Mouse (Mus musculus): ENCODE measurements around the gene Fastkd2.

The Fastkd2 gene

DNA sequence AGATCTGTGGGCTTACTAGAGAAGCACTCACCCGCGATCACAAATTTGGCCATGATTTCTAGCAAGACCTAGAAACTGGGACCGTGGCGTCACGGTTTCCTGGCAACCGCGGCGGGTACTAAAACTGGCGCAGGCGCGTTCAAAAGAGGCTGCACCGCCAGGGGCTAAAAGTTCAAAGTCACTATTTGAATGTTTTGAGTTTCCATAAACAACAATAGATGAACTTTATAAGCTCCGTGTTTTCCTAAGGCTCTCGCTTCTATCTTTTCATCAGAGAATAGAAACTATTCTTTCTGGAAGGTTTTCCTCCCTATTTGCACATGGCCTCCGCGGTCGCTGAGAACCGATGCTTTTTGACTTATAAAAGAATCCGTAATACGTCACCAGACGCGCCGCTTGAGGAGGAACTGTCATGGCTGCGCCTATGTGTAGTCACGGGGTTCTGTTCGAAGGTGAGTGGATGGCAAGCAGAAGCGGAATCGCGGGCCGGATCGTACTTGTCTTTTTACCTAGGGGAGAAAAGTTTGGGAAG, at the start of gene Fastkd2, which contains the start of gene Mdh1b:
Gene Fastkd2, plus strand, starts transcription at position 375 of the 532 bp plus-strand sequence.
Gene Mdh1b, minus strand, starts transcription at position 79 of the 532 bp plus-strand sequence.
- in situ Hi-C loops (cut with MboI; ENCODE audit: unreplicated experiment in 2 of 2) = loop anchor here (10.0 to 25.0 kb wide), 3 partner anchors 543 to 982 kb away; partner anchors contain the start of genes Ccnyl1 (in 1 of the 2), Eef1b2 (in 1 of the 2) and Ndufs1 (in 1 of the 2)

DNA sequence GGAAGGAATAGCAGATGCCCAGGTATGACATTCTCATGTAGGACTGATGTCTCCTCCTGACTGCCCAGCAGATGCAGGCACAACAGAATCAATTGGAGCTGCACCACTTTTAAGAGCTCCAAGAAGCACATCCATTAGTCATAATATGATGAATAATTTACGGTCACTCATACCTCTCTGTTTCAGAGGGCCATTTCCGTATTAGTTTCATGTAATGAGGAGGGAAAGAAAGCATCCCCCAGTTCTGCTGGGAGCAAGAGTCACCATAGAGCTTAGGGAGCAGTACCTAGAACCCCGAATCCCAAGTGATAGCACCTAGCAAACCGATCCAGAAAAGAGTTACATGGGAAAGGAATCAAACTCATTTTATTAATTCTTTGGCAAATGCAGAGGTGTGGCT, 43.6 kb upstream of the Fastkd2 start, which contains the start of gene Dytn:
Gene Dytn, minus strand, starts transcription at position 101 of the 400 bp plus-strand sequence.
- in situ Hi-C loops (cut with MboI; ENCODE audit: unreplicated experiment in 2 of 2) = no loop called here

DNA sequence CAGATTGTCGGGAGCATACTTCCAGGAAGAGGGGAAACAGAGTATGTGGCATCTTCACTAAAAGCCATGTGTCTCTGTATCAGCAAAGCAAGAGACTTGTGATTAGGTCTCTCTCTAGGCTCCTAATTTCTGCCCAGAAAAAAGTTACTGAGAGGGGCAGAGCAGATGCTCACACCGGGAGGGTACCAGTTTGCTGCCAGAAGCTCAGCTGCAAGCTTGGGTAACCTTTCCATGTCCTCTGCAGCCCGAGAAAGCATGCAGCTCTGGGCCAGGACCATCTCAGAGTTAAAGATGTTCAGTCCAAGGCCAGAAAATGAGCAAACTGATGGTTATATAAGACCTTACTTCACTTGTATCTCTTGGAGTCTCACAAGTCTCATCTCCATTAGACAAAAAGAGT, 33.6 kb upstream of the Fastkd2 start:
- in situ Hi-C loops (cut with MboI; ENCODE audit: unreplicated experiment in 2 of 2) = no loop called here

- in situ Hi-C loops (cut with MboI; ENCODE audit: unreplicated experiment in 2 of 2) = no loop called here
Measured at GRCm38 (mm10) chr1:63705733-63706132, 24.7 kb upstream of the Fastkd2 start.

DNA sequence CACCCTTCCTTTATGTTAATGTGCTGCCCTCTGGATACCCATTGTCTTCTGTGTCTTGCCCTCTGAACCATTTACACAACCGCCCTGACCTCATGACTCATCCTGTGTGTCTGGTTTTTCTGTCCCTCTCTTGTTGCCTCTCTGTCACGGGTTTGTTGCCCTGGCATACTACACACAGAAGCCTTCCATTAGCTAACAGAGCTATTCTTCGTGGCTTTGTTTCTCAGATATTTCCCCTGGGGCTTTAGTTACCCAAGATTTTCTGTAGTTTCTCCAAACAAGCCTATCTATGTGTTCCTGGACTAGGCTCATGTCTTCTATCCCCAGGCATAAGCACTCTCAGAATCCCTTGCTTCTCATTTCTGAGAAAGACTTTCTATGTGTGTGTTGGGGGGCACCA, 21.5 kb upstream of the Fastkd2 start:
- in situ Hi-C loops (cut with MboI; ENCODE audit: unreplicated experiment in 2 of 2) = no loop called here

- in situ Hi-C loops (cut with MboI; ENCODE audit: unreplicated experiment in 2 of 2) = no loop called here
Measured at GRCm38 (mm10) chr1:63720161-63720560, 10.3 kb upstream of the Fastkd2 start.

DNA sequence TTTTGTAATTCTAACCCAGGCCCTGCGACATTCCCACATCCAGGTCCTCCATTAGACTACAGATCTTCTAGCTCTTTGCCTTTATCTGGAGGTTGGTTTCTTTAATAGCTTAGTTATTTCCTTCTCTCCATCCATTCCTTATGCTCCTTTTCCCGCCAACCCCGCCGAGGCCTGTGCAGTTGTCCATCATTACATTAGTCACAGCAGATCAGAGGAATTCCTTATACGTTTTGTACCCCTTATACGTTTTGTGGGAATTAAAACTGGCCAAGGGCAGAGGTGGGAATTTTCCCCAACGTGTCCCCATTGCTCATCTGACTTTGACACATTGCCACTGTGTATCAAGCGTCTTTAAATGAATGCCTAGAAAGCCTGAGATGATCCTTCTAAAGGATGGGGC, 618 bp upstream of the Fastkd2 start:
- in situ Hi-C loops (cut with MboI; ENCODE audit: unreplicated experiment in 2 of 2) = loop anchor here (10.0 to 25.0 kb wide), 3 partner anchors 542 to 983 kb away; partner anchors contain the start of genes Ccnyl1 (in 1 of the 2), Eef1b2 (in 1 of the 2) and Ndufs1 (in 1 of the 2)

- in situ Hi-C loops (cut with MboI; ENCODE audit: unreplicated experiment in 2 of 2) = loop anchor here (25.0 kb wide), 2 partner anchors 381 to 1256 kb away; no protein-coding TSS in a partner anchor
Measured at GRCm38 (mm10) chr1:63756005-63756404, 25.6 kb downstream of the Fastkd2 start.

GRCm38 (mm10) chr1:63763212-63763694, 32.8 kb downstream of the Fastkd2 start:
- in situ Hi-C loops (cut with MboI; ENCODE audit: unreplicated experiment in 2 of 2) = loop anchor here (5.0 to 25.0 kb wide), 7 partner anchors 86 to 1249 kb away; no protein-coding TSS in a partner anchor

DNA sequence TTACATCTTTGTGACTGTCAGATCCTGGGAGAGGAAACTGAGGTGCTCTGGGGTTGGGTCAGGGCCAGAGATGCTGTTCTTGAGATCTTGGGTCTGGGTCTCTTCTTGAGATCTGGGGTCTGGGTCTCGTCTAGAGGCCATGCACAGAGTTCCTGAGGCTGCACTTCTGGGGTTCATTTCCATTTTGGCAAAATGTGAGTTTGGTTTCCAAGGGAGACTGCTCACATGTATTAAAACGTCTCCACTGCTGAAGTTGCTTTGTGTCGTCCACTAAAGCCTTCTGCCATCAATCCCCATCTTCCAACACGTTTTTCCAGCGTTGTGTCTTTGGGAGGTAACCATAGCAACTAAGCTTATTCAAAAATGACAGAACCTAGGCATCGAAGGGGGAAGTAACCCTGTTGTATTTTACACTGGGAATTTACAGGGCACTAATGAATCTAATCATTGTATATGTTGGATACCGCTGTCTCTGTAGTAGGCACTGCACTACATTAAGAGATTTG, 33.5 kb downstream of the Fastkd2 start:
- in situ Hi-C loops (cut with MboI; ENCODE audit: unreplicated experiment in 2 of 2) = loop anchor here (5.0 to 25.0 kb wide), 7 partner anchors 87 to 1248 kb away; no protein-coding TSS in a partner anchor

DNA sequence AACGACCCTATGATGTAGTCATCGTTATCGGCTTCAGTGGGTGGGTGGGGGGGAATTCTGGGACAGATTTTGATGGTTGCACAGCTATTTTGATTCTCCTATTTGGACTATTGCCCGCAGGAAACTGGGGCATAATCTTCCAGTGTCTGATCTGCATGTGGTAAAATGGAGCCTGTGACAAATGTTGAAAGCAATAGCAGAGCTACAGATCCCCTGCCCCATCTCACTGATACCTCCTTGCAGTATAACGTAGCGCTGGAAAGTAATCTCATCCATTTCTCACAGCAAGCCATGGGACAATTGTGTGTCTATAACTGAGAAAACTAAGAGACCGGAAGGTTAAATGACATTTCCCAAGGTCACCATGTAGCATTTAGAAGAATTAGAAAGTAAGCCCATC, 34.0 kb downstream of the Fastkd2 start:
- in situ Hi-C loops (cut with MboI; ENCODE audit: unreplicated experiment in 2 of 2) = loop anchor here (5.0 to 25.0 kb wide), 7 partner anchors 87 to 1248 kb away; no protein-coding TSS in a partner anchor

DNA sequence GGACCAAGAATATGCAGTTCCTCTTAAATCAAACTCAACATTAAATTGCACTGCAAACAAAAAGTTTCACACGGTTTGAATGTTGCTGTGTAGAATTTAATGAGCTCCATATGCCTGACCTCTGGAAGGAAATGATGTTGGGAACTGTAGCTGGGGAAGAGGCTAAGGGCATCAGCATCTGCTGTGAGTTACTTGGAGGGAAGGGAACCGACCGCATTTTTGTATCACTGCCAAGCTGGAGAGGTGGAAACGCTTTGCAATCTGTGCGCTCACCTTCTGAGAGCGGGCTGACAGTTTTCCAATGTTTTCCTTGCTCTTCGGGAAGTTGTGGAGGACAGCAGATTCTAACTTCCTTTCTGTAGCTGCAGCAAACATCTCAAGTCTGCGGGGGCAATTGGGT, 37.7 kb downstream of the Fastkd2 start:
- in situ Hi-C loops (cut with MboI; ENCODE audit: unreplicated experiment in 2 of 2) = loop anchor here (10.0 to 25.0 kb wide), 5 partner anchors 177 to 1244 kb away; no protein-coding TSS in a partner anchor

GRCm38 (mm10) chr1:63769167-63769566, 38.8 kb downstream of the Fastkd2 start, which contains the start of gene 4933402D24Rik:
Gene 4933402D24Rik (minus strand): TSS chr1:63769267.
- in situ Hi-C loops (cut with MboI; ENCODE audit: unreplicated experiment in 2 of 2) = loop anchor here (10.0 to 25.0 kb wide), 5 partner anchors 176 to 1243 kb away; no protein-coding TSS in a partner anchor

DNA sequence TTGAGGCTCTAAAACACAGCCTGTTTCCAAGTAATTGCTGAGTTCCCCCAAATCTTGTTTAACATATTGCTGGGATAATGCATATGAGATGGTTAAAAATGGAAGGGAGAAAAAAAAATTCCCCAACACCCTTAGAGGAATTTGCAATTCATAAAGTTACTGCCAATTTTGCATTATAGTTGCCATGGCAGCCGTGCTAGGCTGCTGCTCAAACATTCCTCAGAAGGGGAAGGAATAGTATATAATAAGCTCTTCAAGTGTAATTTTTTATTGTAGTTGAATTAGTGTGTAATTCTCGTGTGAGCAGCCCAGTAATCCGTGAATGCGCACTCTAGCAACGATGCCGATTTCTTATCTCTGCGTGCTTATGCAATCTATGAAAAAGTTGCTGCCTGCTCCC, 39.9 kb downstream of the Fastkd2 start:
- in situ Hi-C loops (cut with MboI; ENCODE audit: unreplicated experiment in 2 of 2) = loop anchor here (25.0 kb wide), 2 partner anchors 367 to 1242 kb away; no protein-coding TSS in a partner anchor

DNA sequence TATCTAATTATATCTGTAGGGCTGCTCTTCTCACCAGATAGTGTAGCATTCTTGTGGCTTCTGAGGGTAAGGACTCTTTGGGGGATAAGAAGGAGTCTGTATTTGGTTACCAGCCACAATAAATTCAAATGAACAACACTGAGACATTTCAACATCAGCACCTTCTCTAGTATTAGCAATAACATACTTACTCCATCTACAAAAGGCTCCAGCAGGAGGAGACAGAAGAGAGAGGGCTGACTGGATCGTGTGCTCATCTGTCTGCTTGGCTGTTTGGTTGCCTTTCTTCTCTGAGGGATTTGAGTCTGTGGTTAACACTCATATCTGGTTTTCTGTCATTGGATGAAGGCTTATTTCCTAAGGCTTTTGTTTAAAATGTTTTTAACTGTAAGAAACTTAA, 46.0 kb downstream of the Fastkd2 start:
- in situ Hi-C loops (cut with MboI; ENCODE audit: unreplicated experiment in 2 of 2) = no loop called here

DNA sequence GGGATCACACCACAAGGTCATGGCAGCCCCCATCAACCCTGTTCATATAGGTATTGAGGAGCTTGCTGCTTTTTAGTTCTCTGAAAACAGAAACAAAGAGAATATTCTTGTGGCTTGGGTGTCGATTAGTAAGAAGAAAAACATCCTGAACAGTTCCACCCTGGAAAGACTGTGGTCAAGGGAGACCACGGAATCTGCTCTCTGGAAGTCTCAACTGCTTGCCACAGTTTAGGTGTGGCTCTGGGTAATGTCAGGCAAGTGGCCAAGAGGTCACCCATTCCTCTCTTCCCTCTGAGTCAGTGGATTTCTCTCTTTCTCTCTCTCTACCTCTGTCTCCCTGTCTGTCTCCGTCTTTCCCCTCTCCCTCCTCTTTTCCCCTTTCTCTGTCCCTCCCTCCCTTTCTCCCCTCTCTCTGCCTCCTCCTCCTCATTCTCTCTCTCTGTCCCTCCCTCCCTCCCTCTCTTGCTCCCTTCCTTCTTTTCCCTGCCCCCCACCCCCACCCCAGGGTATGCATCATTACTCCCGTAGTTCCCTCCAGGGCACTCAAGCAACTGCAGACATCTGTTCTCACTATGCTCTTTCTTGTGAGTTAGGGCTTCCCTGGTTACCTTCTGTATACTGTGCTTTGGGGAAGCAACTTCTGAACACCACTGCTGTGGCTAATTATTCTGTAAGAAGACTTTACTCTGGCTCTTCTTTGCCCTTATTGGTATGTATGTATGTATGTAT, 46.7 kb downstream of the Fastkd2 start:
- in situ Hi-C loops (cut with MboI; ENCODE audit: unreplicated experiment in 2 of 2) = no loop called here

DNA sequence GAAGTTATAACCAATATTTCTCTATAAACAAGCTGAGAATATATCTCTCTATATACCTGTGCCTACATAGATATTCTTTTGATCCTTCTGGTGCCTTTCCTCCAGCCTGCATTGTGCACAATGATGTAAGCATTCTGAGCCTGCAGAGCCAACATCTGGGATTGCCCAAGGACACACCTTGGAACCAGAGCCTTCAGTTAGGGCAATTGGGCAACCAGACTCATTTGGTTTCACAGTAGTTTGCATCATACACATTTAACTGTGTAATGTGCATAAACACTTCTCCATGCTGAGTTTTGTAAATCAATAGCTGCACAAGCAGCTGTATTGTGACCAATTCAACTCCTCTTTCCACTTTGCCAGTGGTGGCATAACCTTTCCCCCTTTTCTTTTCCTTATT, 63.9 kb downstream of the Fastkd2 start:
- in situ Hi-C loops (cut with MboI; ENCODE audit: unreplicated experiment in 2 of 2) = no loop called here
